Mouse (Mus musculus) heart, embryonic 11.5 days (tissue): ENCODE measurements at regions not wholly inside any gene's neighbourhood (a gene's known extent, or its start where the extent isn't known, plus 50 kb on each side); places are given as distances from the start of the nearest gene placed in this dataset.

Source experiments
- ATAC-seq: fragments of 200-750 bp; cut with Nextera tagmentation; replicated peaks from 2 replicates; pipeline ENCODE4 v1.8.0; 2017; ENCODE audit warnings: moderate library complexity; ENCODE audit not compliant: insufficient number of reproducible peaks, low FRiP score, low TSS enrichment
- H3K27ac ChIP-seq: fragments of 300-500 bp; sonication (generic); 2 replicates; pipeline ENCODE4 v1.5.1; 2014; ENCODE audit warnings: mild to moderate bottlenecking, low read depth, low read length
- H3K27me3 ChIP-seq: fragments of 300-500 bp; sonication (generic); 2 replicates; pipeline ENCODE4 v1.6.1; 2014; ENCODE audit warnings: mild to moderate bottlenecking, low read length, mixed read lengths; ENCODE audit not compliant: control insufficient read depth, insufficient read depth
- H3K36me3 ChIP-seq: fragments of 300-500 bp; sonication (generic); 2 replicates; pipeline ENCODE4 v1.6.1; 2014; ENCODE audit warnings: mild to moderate bottlenecking, low read length, moderate library complexity, mixed read lengths; ENCODE audit not compliant: control insufficient read depth, insufficient read depth
- H3K4me1 ChIP-seq: fragments of 300-500 bp; sonication (generic); 2 replicates; pipeline ENCODE4 v1.6.1; 2014; ENCODE audit warnings: low read length; ENCODE audit not compliant: control insufficient read depth, insufficient read depth
- H3K4me2 ChIP-seq: fragments of 300-500 bp; sonication (generic); 2 replicates; pipeline ENCODE4 v1.6.1; 2014; ENCODE audit warnings: mild to moderate bottlenecking, moderate library complexity
- H3K4me3 ChIP-seq: fragments of 300-500 bp; sonication (generic); 2 replicates; pipeline ENCODE4 v1.5.1; 2014; ENCODE audit warnings: low read depth, low read length
- H3K9ac ChIP-seq: fragments of 300-500 bp; sonication (generic); 2 replicates; pipeline ENCODE4 v1.6.1; 2014; ENCODE audit warnings: mild to moderate bottlenecking, low read depth, low read length, moderate library complexity
- H3K9me3 ChIP-seq: fragments of 300-500 bp; sonication (generic); replicated peaks from 2 replicates; pipeline ENCODE4 v1.6.1; 2016; ENCODE audit warnings: low read length; ENCODE audit not compliant: control insufficient read depth
- WGBS: fragments of 180-500 bp; shearing (Covaris S2); extraction: QIAGEN DNeasy Blood & Tissue Kit; methylation state at CpG from one replicate; pipeline ENCODE4 v1.1.7; 2014; ENCODE audit not compliant: insufficient replicate concordance; 5-methylcytosine and 5-hydroxymethylcytosine counted together

GRCm38 (mm10) chr16:7767691-7768090 lies 657.2 kb downstream of the Tmem114 start:
- Histone ChIP-seq H3K9ac (no peak overlapping the region), H3K9me3 (no peaks in the 10 kb centered on the region), H3K4me1 (no peaks in the 10 kb centered on the region), H3K27ac (no peak overlapping the region), H3K27me3 (no peaks in the 10 kb centered on the region), H3K36me3 (no peaks in the 10 kb centered on the region), H3K4me2 (no peak overlapping the region), H3K4me3 (no peak overlapping the region)
- 70% methylated on average over 4 of the region's 4 CpGs for WGBS
- no peak for ATAC-seq

- Histone ChIP-seq H3K4me1 (no peaks in the 10 kb centered on the region), H3K27ac (no peak overlapping the region), H3K9me3 (no peaks in the 10 kb centered on the region), H3K9ac (no peak overlapping the region), H3K36me3 (no peaks in the 10 kb centered on the region), H3K4me3 (no peak overlapping the region), H3K27me3 (no peaks in the 10 kb centered on the region), H3K4me2 (no peak overlapping the region)
- no peak for ATAC-seq
- WGBS: 57% methylated on average over 6 of the region's 6 CpGs
Measured at GRCm38 (mm10) chr16:7764383-7764782, 660.6 kb downstream of the Tmem114 start.

GRCm38 (mm10) chr16:7728186-7728585 lies 696.8 kb downstream of the Tmem114 start:
- H3K4me3 ChIP-seq: no peak overlapping the region

GRCm38 (mm10) chr16:7725225-7725624 lies 699.7 kb downstream of the Tmem114 start:
- no peak overlapping the region for H3K9ac ChIP-seq
- no peak overlapping the region for H3K4me2 ChIP-seq
- H3K9me3 ChIP-seq: no peaks in the 10 kb centered on the region
- no peak overlapping the region for H3K27ac ChIP-seq
- H3K4me3 ChIP-seq: no peak overlapping the region
- 83% methylated on average over 1 of the region's 1 CpGs for WGBS
- no peaks in the 10 kb centered on the region for H3K27me3 ChIP-seq
- ATAC-seq: no peak
- H3K4me1 ChIP-seq: no peaks in the 10 kb centered on the region
- no peaks in the 10 kb centered on the region for H3K36me3 ChIP-seq

More at GRCm38 (mm10) chr16:7728186-7728585, 696.8 kb downstream of the Tmem114 start:
- Histone ChIP-seq H3K9ac (no peak overlapping the region), H3K9me3 (no peaks in the 10 kb centered on the region), H3K27ac (no peak overlapping the region), H3K27me3 (no peaks in the 10 kb centered on the region), H3K4me2 (no peak overlapping the region), H3K4me1 (no peaks in the 10 kb centered on the region), H3K36me3 (no peaks in the 10 kb centered on the region)
- WGBS: 59% methylated on average over 2 of the region's 2 CpGs
- no peak for ATAC-seq

GRCm38 (mm10) chr16:7701471-7701870 lies 723.5 kb downstream of the Tmem114 start:
- Histone ChIP-seq H3K36me3 (no peaks in the 10 kb centered on the region), H3K4me3 (no peak overlapping the region), H3K9ac (no peak overlapping the region), H3K4me2 (no peak overlapping the region), H3K4me1 (no peaks in the 10 kb centered on the region), H3K9me3 (no peaks in the 10 kb centered on the region), H3K27me3 (no peaks in the 10 kb centered on the region), H3K27ac (no peak overlapping the region)
- no peak for ATAC-seq
- WGBS: 64% methylated on average over 4 of the region's 4 CpGs

- H3K27me3 ChIP-seq: no peaks in the 10 kb centered on the region
- H3K9ac ChIP-seq: no peak overlapping the region
- H3K4me2 ChIP-seq: no peak overlapping the region
- no peaks in the 10 kb centered on the region for H3K4me1 ChIP-seq
- H3K27ac ChIP-seq: no peak overlapping the region
- no peak for ATAC-seq
- H3K9me3 ChIP-seq: no peaks in the 10 kb centered on the region
- no peaks in the 10 kb centered on the region for H3K36me3 ChIP-seq
- no peak overlapping the region for H3K4me3 ChIP-seq
Measured at GRCm38 (mm10) chr16:7685484-7685883, 739.5 kb downstream of the Tmem114 start.

GRCm38 (mm10) chr16:7666096-7666495 lies 758.8 kb downstream of the Tmem114 start:
- Histone ChIP-seq H3K9me3 (peaks cover 3% of the 10 kb centered on the region; the same call in 1 of the 2 replicates), H3K9ac (no peak overlapping the region), H3K27ac (no peak overlapping the region), H3K4me2 (no peak overlapping the region), H3K36me3 (no peaks in the 10 kb centered on the region), H3K4me3 (no peak overlapping the region), H3K27me3 (no peaks in the 10 kb centered on the region), H3K4me1 (no peaks in the 10 kb centered on the region)
- no peak for ATAC-seq
- WGBS: 37% methylated on average over 2 of the region's 2 CpGs

- H3K27me3 ChIP-seq: no peaks in the 10 kb centered on the region
- H3K4me2 ChIP-seq: no peak overlapping the region
- H3K36me3 ChIP-seq: no peaks in the 10 kb centered on the region
- no peak overlapping the region for H3K4me3 ChIP-seq
- 58% methylated on average over 9 of the region's 9 CpGs for WGBS
- no peaks in the 10 kb centered on the region for H3K4me1 ChIP-seq
- no peak for ATAC-seq
- H3K9ac ChIP-seq: no peak overlapping the region
- no peaks in the 10 kb centered on the region for H3K9me3 ChIP-seq
- H3K27ac ChIP-seq: no peak overlapping the region
Measured at GRCm38 (mm10) chr16:7658133-7658532, 766.8 kb downstream of the Tmem114 start.

GRCm38 (mm10) chr16:7654451-7654850 lies 770.5 kb downstream of the Tmem114 start:
- H3K36me3 ChIP-seq: no peaks in the 10 kb centered on the region
- no peak overlapping the region for H3K4me2 ChIP-seq
- H3K4me3 ChIP-seq: no peak overlapping the region
- H3K9me3 ChIP-seq: no peaks in the 10 kb centered on the region
- no peaks in the 10 kb centered on the region for H3K27me3 ChIP-seq
- 90% methylated on average over 6 of the region's 6 CpGs for WGBS
- ATAC-seq: no peak
- H3K27ac ChIP-seq: no peak overlapping the region
- no peaks in the 10 kb centered on the region for H3K4me1 ChIP-seq
- no peak overlapping the region for H3K9ac ChIP-seq
